Mouse (Mus musculus) midbrain, postnatal 0 days (tissue): ENCODE results near the gene Zfp760. TPM values are rescaled to one million over a fixed set of nuclear protein-coding genes. Genes with fewer than 3 reads are reported as not detected.
"Not testable (repeated sequence)": the region's sequence is repeated elsewhere in the genome, so short reads cannot be mapped to it uniquely, and the experiment has no call there.

Experiments used
- ATAC-seq: fragments of 200-750 bp; cut with Nextera tagmentation; 2 replicates; pipeline ENCODE4 v1.8.0; 2017; ENCODE audit warnings: moderate number of reproducible peaks, mild to moderate bottlenecking, moderate TSS enrichment, moderate library complexity; ENCODE audit not compliant: low FRiP score
- DNase-seq: peaks from one replicate; pipeline ENCODE4 v3.0.0-alpha.2; 2015; ENCODE audit warnings: low spot score
- H3K27ac ChIP-seq: fragments of 300-500 bp; sonication (generic); 2 replicates; pipeline ENCODE4 v1.5.1; 2014; ENCODE audit warnings: low read depth, mild to moderate bottlenecking, low read length, mixed read lengths
- H3K27me3 ChIP-seq: fragments of 300-500 bp; sonication (generic); 2 replicates; pipeline ENCODE4 v1.6.1; 2014; ENCODE audit warnings: low read length, control low read depth, mixed read lengths; ENCODE audit not compliant: insufficient read depth
- H3K36me3 ChIP-seq: fragments of 300-500 bp; sonication (generic); 2 replicates; pipeline ENCODE4 v1.6.1; 2014; ENCODE audit warnings: low read length, control low read depth, mixed read lengths; ENCODE audit not compliant: insufficient read depth
- H3K4me1 ChIP-seq: fragments of 300-500 bp; sonication (generic); 2 replicates; pipeline ENCODE4 v1.6.1; 2014; ENCODE audit warnings: mild to moderate bottlenecking, control low read depth, antibody characterized with exemption, low read length, mixed read lengths; ENCODE audit not compliant: insufficient read depth
- H3K4me2 ChIP-seq: fragments of 300-500 bp; sonication (generic); 2 replicates; pipeline ENCODE4 v1.6.1; 2014; ENCODE audit warnings: low read depth, mild to moderate bottlenecking, low read length, mixed read lengths; ENCODE audit not compliant: poor library complexity, severe bottlenecking
- H3K4me3 ChIP-seq: fragments of 300-500 bp; sonication (generic); 2 replicates; pipeline ENCODE4 v1.5.1; 2014; ENCODE audit warnings: low read depth, mild to moderate bottlenecking, low read length, moderate library complexity
- H3K9ac ChIP-seq: fragments of 300-500 bp; sonication (generic); replicated peaks from 2 replicates; pipeline ENCODE4 v1.6.1; 2014; ENCODE audit warnings: mild to moderate bottlenecking, low read length, moderate library complexity, mixed read lengths; ENCODE audit not compliant: poor library complexity, severe bottlenecking
- H3K9me3 ChIP-seq: fragments of 300-500 bp; sonication (generic); 2 replicates; pipeline ENCODE4 v1.6.1; 2016; ENCODE audit warnings: low read length, control low read depth
- CTCF ChIP-seq: IDR thresholded peaks from 2 replicates; pipeline ENCODE4 v1.5.1; 2016; ENCODE audit warnings: antibody characterized with exemption, mild to moderate bottlenecking
- WGBS: fragments of 180-500 bp; shearing (Covaris S2); extraction: QIAGEN DNeasy Blood & Tissue Kit; methylation state at CpG from one replicate; pipeline ENCODE4 v1.1.7; 2014; 5-methylcytosine and 5-hydroxymethylcytosine counted together
- polyA plus RNA-seq: library from polyadenylated mRNA; unstranded; fragments of >200 nt; fragmentation: Nextera tagmentation; extraction: Ambion mirVana; gene quantifications from 2 replicates; pipeline ENCODE4 v1.2.1, GENCODE M21; 2015
- total RNA-seq: library from RNA; depleted of rRNA; stranded (reverse); fragments of >200 nt; gene quantifications from 2 replicates; pipeline ENCODE4 v1.2.3, GENCODE M21; 2014

Gene Zfp760
- total and polyA plus RNA-seq, 2 experiments from 2014 or later: 3.9 to 6.8 TPM

- Histone ChIP-seq H3K36me3 (0 out of 2 replicates have a peak, but pooled peaks cover 4% of the 10 kb centered on the region), H3K4me3 (no peak overlapping the region), H3K4me1 (no peaks in the 10 kb centered on the region), H3K27me3 (no peaks in the 10 kb centered on the region), H3K4me2 (no peak overlapping the region), H3K27ac (no peak overlapping the region), H3K9me3 (no peaks in the 10 kb centered on the region), H3K9ac (no peak overlapping the region)
- no peak for ATAC-seq
- TF ChIP-seq CTCF: no peak
- DNase-seq: no peak
Observed at GRCm38 (mm10) chr17:21696073-21696472, 11.5 kb upstream of the Zfp760 start.

GRCm38 (mm10) chr17:21702281-21703240, 5.0 kb upstream of the Zfp760 start:
- Histone ChIP-seq H3K4me2 (no peak overlapping the region), H3K27me3 (no peaks in the 10 kb centered on the region), H3K4me1 (no peaks in the 10 kb centered on the region), H3K9ac (no peak overlapping the region), H3K4me3 (no peak overlapping the region), H3K36me3 (no peaks in the 10 kb centered on the region), H3K9me3 (no peaks in the 10 kb centered on the region), H3K27ac (no peak overlapping the region)
- no peak for DNase-seq
- 42% methylated on average over 5 of the region's 5 CpGs for WGBS
- no peak for ATAC-seq
- no peak for TF ChIP-seq CTCF

GRCm38 (mm10) chr17:21703414-21703813, 4.1 kb upstream of the Zfp760 start:
- 77% methylated on average over 1 of the region's 1 CpGs for WGBS
- no peak for TF ChIP-seq CTCF
- Histone ChIP-seq H3K9ac (no peak overlapping the region), H3K4me2 (no peak overlapping the region), H3K4me1 (0 out of 2 replicates have a peak, but pooled peaks cover 2% of the 10 kb centered on the region), H3K27me3 (no peaks in the 10 kb centered on the region), H3K4me3 (no peak overlapping the region), H3K9me3 (no peaks in the 10 kb centered on the region), H3K36me3 (no peaks in the 10 kb centered on the region), H3K27ac (no peak overlapping the region)
- ATAC-seq (no peak), DNase-seq (no peak)

- H3K36me3 ChIP-seq: no peaks in the 10 kb centered on the region; the same call in 1 of the 2 replicates
- no peaks in the 10 kb centered on the region for H3K9me3 ChIP-seq
- peaks cover 9% of the 10 kb centered on the region; the same call in 1 of the 2 replicates for H3K4me1 ChIP-seq
- 38% methylated on average over 2 of the region's 2 CpGs for WGBS
- peak overlapping the region; percentile 66 for H3K4me2 ChIP-seq
- H3K9ac ChIP-seq: 0 out of 2 replicates have a peak overlapping the region, but pooled peaks have one; percentile 4
- no peaks in the 10 kb centered on the region for H3K27me3 ChIP-seq
- DNase-seq: no peak
- H3K4me3 ChIP-seq: peak overlapping the region; percentile 64
- ATAC-seq: no peak
- H3K27ac ChIP-seq: no peak overlapping the region
- TF ChIP-seq CTCF: no peak
Observed at GRCm38 (mm10) chr17:21708401-21708800, 860 bp downstream of the Zfp760 start.

GRCm38 (mm10) chr17:21730495-21730894, 23.0 kb downstream of the Zfp760 start, which contains the start of gene Zfp229:
Zfp229 (plus strand) TSS chr17:21730795.
- H3K9me3 ChIP-seq: not testable (repeated sequence)
- 94% methylated on average over 9 of the region's 22 CpGs for WGBS

GRCm38 (mm10) chr17:21733049-21733448, 25.5 kb downstream of the Zfp760 start:
- H3K9me3 ChIP-seq: no peaks in the 10 kb centered on the region
- H3K27ac ChIP-seq: peak overlapping the region; percentile 85; the same call in 1 of the 2 replicates
- TF ChIP-seq CTCF: no peak
- 85% methylated on average over 4 of the region's 4 CpGs for WGBS
- no peaks in the 10 kb centered on the region for H3K27me3 ChIP-seq
- peak overlapping the region; percentile 83; the same call in 1 of the 2 replicates for H3K9ac ChIP-seq
- peak; percentile 41; the same call in 1 of the 2 replicates for ATAC-seq
- H3K4me2 ChIP-seq: peak overlapping the region; percentile 61
- peaks cover 5% of the 10 kb centered on the region; the same call in 1 of the 2 replicates for H3K4me1 ChIP-seq
- H3K4me3 ChIP-seq: peak overlapping the region; percentile 76
- DNase-seq: no peak
- no peaks in the 10 kb centered on the region for H3K36me3 ChIP-seq

More at GRCm38 (mm10) chr17:21730495-21730894, 23.0 kb downstream of the Zfp760 start, which contains the start of gene Zfp229:
- not testable (repeated sequence) for H3K4me1 ChIP-seq, H3K36me3 ChIP-seq, H3K4me3 ChIP-seq, H3K9ac ChIP-seq, H3K27me3 ChIP-seq, H3K4me2 ChIP-seq, H3K27ac ChIP-seq, DNase-seq, ATAC-seq
